Mouse (Mus musculus): ENCODE measurements around the gene Sdk2.

- TF ChIP-seq POLR2A (IDR thresholded peaks at IDR 0.05; ENCODE audit: borderline replicate concordance, extremely low read depth, low read depth, low read length) (no peak), CTCF (IDR thresholded peaks at IDR 0.05; ENCODE audit: insufficient read depth, low read length) (no peak)
Measured at GRCm38 (mm10) chr11:113736848-113737552, 329.8 kb downstream of the Sdk2 start.

Measured in lung, adult 2 months (tissue).